Mouse (Mus musculus) midbrain, postnatal 0 days (tissue): ENCODE results near the gene Dbil5. TPM values are rescaled to one million over a fixed set of nuclear protein-coding genes. Genes with fewer than 3 reads are reported as not detected.
A peak's percentile ranks its signal among the peaks of the same experiment; 100 is the strongest.

Experiments
- ATAC-seq: fragments of 200-750 bp; cut with Nextera tagmentation; 2 replicates; pipeline ENCODE4 v1.8.0; 2017; ENCODE audit warnings: moderate number of reproducible peaks, mild to moderate bottlenecking, moderate TSS enrichment, moderate library complexity; ENCODE audit not compliant: low FRiP score
- DNase-seq: peaks from one replicate; pipeline ENCODE4 v3.0.0-alpha.2; 2015; ENCODE audit warnings: low spot score
- H3K27ac ChIP-seq: fragments of 300-500 bp; sonication (generic); 2 replicates; pipeline ENCODE4 v1.5.1; 2014; ENCODE audit warnings: low read depth, mild to moderate bottlenecking, low read length, mixed read lengths
- H3K27me3 ChIP-seq: fragments of 300-500 bp; sonication (generic); 2 replicates; pipeline ENCODE4 v1.6.1; 2014; ENCODE audit warnings: low read length, control low read depth, mixed read lengths; ENCODE audit not compliant: insufficient read depth
- H3K36me3 ChIP-seq: fragments of 300-500 bp; sonication (generic); 2 replicates; pipeline ENCODE4 v1.6.1; 2014; ENCODE audit warnings: low read length, control low read depth, mixed read lengths; ENCODE audit not compliant: insufficient read depth
- H3K4me1 ChIP-seq: fragments of 300-500 bp; sonication (generic); 2 replicates; pipeline ENCODE4 v1.6.1; 2014; ENCODE audit warnings: mild to moderate bottlenecking, control low read depth, antibody characterized with exemption, low read length, mixed read lengths; ENCODE audit not compliant: insufficient read depth
- H3K4me2 ChIP-seq: fragments of 300-500 bp; sonication (generic); 2 replicates; pipeline ENCODE4 v1.6.1; 2014; ENCODE audit warnings: low read depth, mild to moderate bottlenecking, low read length, mixed read lengths; ENCODE audit not compliant: poor library complexity, severe bottlenecking
- H3K4me3 ChIP-seq: fragments of 300-500 bp; sonication (generic); 2 replicates; pipeline ENCODE4 v1.5.1; 2014; ENCODE audit warnings: low read depth, mild to moderate bottlenecking, low read length, moderate library complexity
- H3K9ac ChIP-seq: fragments of 300-500 bp; sonication (generic); replicated peaks from 2 replicates; pipeline ENCODE4 v1.6.1; 2014; ENCODE audit warnings: mild to moderate bottlenecking, low read length, moderate library complexity, mixed read lengths; ENCODE audit not compliant: poor library complexity, severe bottlenecking
- H3K9me3 ChIP-seq: fragments of 300-500 bp; sonication (generic); 2 replicates; pipeline ENCODE4 v1.6.1; 2016; ENCODE audit warnings: low read length, control low read depth
- CTCF ChIP-seq: IDR thresholded peaks from 2 replicates; pipeline ENCODE4 v1.5.1; 2016; ENCODE audit warnings: antibody characterized with exemption, mild to moderate bottlenecking
- WGBS: fragments of 180-500 bp; shearing (Covaris S2); extraction: QIAGEN DNeasy Blood & Tissue Kit; methylation state at CpG from one replicate; pipeline ENCODE4 v1.1.7; 2014; 5-methylcytosine and 5-hydroxymethylcytosine counted together
- polyA plus RNA-seq: library from polyadenylated mRNA; unstranded; fragments of >200 nt; fragmentation: Nextera tagmentation; extraction: Ambion mirVana; gene quantifications from 2 replicates; pipeline ENCODE4 v1.2.1, GENCODE M21; 2015
- total RNA-seq: library from RNA; depleted of rRNA; stranded (reverse); fragments of >200 nt; gene quantifications from 2 replicates; pipeline ENCODE4 v1.2.3, GENCODE M21; 2014; rRNA removed

The Dbil5 gene
- not detected in 2 replicates for total RNA-seq
- polyA plus RNA-seq, result 0.42 and 0.58 TPM in 2 replicates

GRCm38 (mm10) chr11:76217390-76217800 lies at the start of gene Dbil5, which contains the start of gene Gemin4:
TSS of gene Dbil5 (plus strand) at chr11:76217608.
TSS of gene Gemin4 (minus strand) at chr11:76217664.
- Histone ChIP-seq H3K4me3 (peak within 1 kb of the TSS; percentile 77), H3K4me2 (peak within 1 kb of the TSS; percentile 80), H3K9ac (peak within 1 kb of the TSS; percentile 91), H3K27ac (peak within 1 kb of the TSS; percentile 89), H3K9me3 (no peaks in the 10 kb centered on the region), H3K27me3 (no peaks in the 10 kb centered on the region), H3K4me1 (no peaks in the 10 kb centered on the region), H3K36me3 (peaks cover 11% of the 10 kb centered on the region)
- 1% methylated on average over 27 of the region's 35 CpGs for WGBS
- peak; percentile 99 for DNase-seq
- peak; percentile 98 for TF ChIP-seq CTCF
- ATAC-seq, result peak; percentile 95

DNA sequence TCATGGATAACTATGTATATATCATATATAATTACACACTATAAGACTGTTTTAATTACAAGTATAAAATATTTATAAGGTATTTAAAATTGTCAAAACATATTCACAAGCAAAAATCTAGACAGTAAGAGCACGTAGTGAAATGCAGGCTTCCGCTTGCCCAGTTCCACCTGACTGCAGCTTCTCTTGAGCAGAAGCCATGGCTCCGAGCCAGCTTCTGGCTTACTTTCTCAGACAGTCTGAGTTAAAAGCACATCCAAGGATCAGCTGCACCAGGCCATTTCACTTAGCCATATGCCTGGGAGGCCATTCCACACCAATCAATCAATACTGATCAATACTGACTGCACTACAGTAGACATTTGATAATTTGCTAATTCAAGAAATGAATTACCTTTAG lies 48.4 kb upstream of the Dbil5 start:
- 85% methylated on average over 3 of the region's 3 CpGs for WGBS
- no peaks in the 10 kb centered on the region for H3K4me1 ChIP-seq
- peaks cover 15% of the 10 kb centered on the region; the same call in 1 of the 2 replicates for H3K36me3 ChIP-seq
- no peak overlapping the region for H3K27ac ChIP-seq
- DNase-seq (peak; percentile 53), ATAC-seq (no peak)
- no peak for TF ChIP-seq CTCF
- H3K4me3 ChIP-seq, result no peak overlapping the region
- no peak overlapping the region for H3K9ac ChIP-seq
- H3K4me2 ChIP-seq, result no peak overlapping the region
- no peaks in the 10 kb centered on the region for H3K9me3 ChIP-seq
- H3K27me3 ChIP-seq, result no peaks in the 10 kb centered on the region

- no peaks in the 10 kb centered on the region for H3K4me1 ChIP-seq
- H3K9me3 ChIP-seq, result no peaks in the 10 kb centered on the region
- no peaks in the 10 kb centered on the region for H3K27me3 ChIP-seq
- 50% methylated on average over 5 of the region's 5 CpGs for WGBS
- TF ChIP-seq CTCF, result no peak
- peak; percentile 42 for DNase-seq
- ATAC-seq, result no peak
- H3K36me3 ChIP-seq, result peaks cover 11% of the 10 kb centered on the region; the same call in 1 of the 2 replicates
- no peak overlapping the region for H3K9ac ChIP-seq
- no peak overlapping the region for H3K4me2 ChIP-seq
- H3K4me3 ChIP-seq, result no peak overlapping the region
- no peak overlapping the region for H3K27ac ChIP-seq
Observed at GRCm38 (mm10) chr11:76170207-76170606, 47.2 kb upstream of the Dbil5 start.

DNA sequence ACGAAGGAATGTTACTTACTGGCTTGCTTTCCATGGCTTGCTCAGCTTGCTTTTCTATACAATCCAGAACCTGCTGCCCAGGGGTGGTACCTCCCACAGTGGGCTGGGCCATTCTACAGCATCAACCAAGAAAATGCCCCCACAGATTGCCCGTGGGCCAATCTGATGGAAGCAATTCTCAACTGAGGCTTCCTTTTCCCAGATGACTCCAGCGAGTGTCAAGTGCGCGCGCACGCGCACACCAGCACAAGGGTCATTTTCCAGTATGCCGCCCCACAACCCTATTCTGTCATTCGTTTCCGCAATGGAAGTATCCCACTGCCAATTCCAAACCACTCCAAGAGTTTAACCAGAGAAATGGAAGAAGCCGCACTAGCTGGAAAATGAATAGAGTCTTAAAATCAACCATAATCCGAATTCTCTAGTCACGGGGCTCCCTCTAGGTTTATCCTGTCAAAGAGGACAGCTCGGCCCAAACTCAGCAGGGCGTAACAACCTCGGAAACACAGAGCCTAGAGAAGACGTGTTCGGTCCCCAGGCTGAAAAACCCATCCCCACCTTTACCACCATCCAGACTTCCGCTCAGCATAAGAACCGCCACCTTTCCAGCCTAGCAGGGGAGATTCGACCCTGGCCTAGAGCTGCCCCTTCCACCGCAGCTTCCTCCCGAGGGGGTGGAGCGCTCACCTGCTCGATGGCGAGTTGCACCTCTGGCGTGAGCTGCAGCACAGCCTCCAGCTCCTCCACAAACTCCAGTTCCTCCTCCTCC lies 38.5 kb upstream of the Dbil5 start:
- 2% methylated on average over 28 of the region's 28 CpGs for WGBS
- Histone ChIP-seq H3K4me3 (peak overlapping the region; percentile 71), H3K27me3 (no peaks in the 10 kb centered on the region), H3K4me2 (peak overlapping the region; percentile 74), H3K9me3 (no peaks in the 10 kb centered on the region), H3K36me3 (peaks cover 5% of the 10 kb centered on the region), H3K27ac (peak overlapping the region; percentile 87), H3K9ac (peak overlapping the region; percentile 81), H3K4me1 (peaks cover 5% of the 10 kb centered on the region)
- no peak for TF ChIP-seq CTCF
- ATAC-seq (peak; percentile 86), DNase-seq (peak; percentile 82)

DNA sequence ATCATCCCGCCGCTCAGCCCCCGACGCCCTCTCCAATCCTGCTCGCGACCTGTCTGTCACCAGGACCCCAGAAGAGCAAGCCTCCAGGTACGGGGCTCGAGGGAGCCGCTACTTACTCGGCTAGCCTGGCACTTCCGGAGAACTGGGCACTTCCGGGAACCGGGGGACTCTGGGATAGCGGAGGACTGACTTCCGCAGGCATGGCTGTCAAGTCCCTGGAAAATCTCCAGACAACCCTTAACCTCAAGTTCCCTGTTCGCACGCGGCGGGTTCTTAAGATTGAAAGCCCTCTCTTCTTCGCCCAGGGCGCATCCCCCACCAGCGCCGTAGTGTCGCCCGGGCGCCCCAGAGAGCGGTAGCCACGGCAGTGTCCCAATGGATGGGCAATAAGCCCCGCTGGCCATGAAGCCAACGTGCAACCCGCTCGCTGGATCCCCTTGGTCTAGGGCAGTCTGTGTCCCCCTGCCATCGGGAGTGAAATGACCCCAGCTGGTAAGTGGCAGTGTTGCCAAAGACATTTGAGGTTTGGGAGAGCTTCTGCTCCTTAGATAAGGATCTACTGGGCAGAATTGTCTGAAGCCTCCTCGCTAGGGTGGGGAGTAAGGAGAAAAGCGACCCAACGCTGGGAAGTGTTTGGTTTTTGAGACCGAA lies 37.8 kb upstream of the Dbil5 start, which contains the start of the genes Vps53 and Fam57a:
TSS of gene Vps53 (minus strand) at position 153 of the 651 bp plus-strand sequence.
TSS of gene Fam57a (plus strand) at position 177 of the 651 bp plus-strand sequence.
- Histone ChIP-seq H3K9ac (peak within 1 kb of the TSS; percentile 81), H3K4me3 (peak within 1 kb of the TSS; percentile 71), H3K27me3 (no peaks in the 10 kb centered on the region), H3K9me3 (no peaks in the 10 kb centered on the region), H3K36me3 (peaks cover 4% of the 10 kb centered on the region), H3K27ac (peak within 1 kb of the TSS; percentile 87), H3K4me2 (peak within 1 kb of the TSS; percentile 74), H3K4me1 (peaks cover 5% of the 10 kb centered on the region)
- ATAC-seq, result peak; percentile 89
- WGBS, result under 1% methylated on average over 37 of the region's 37 CpGs
- no peak for TF ChIP-seq CTCF
- peak; percentile 89 for DNase-seq
